Mouse (Mus musculus): Measurements from ENCODE around the gene Epx. TPM values are rescaled to one million over a fixed set of nuclear protein-coding genes. Genes with fewer than 3 reads are reported as not detected.

Gene Epx
- polyA plus RNA-seq (2015; fragmentation: Nextera tagmentation; extraction: Ambion mirVana): 0.10 and 0.12 TPM in 2 replicates

GRCm38 (mm10) chr11:87875436-87875835 is at the start of gene Epx:
Gene Epx, minus strand, starts transcription at chr11:87875536.
- Histone ChIP-seq H3K36me3 (ENCODE audit: control insufficient read depth, insufficient read depth, low read length) (no peaks in the 10 kb centered on the region), H3K4me3 (ENCODE audit: low read depth, low read length) (no peak within 1 kb of the TSS), H3K4me2 (replicated peaks; ENCODE audit: low read depth) (no peak within 1 kb of the TSS), H3K4me1 (replicated peaks; ENCODE audit: control insufficient read depth, insufficient read depth) (no peaks in the 10 kb centered on the region), H3K9ac (ENCODE audit: low read length) (no peak within 1 kb of the TSS), H3K27ac (replicated peaks) (no peak within 1 kb of the TSS), H3K27me3 (ENCODE audit: control insufficient read depth, insufficient read depth, low read length) (no peaks in the 10 kb centered on the region), H3K9me3 (ENCODE audit: control insufficient read depth, low read length) (no peaks in the 10 kb centered on the region)
- no peak for TF ChIP-seq EP300 (optimal IDR thresholded peaks at IDR 0.05)
- TF ChIP-seq CTCF (IDR thresholded peaks at IDR 0.05; ENCODE audit: low read depth): no peak
- DNase-seq (ENCODE audit: low spot score) (no peak), ATAC-seq (ENCODE audit: low FRiP score, low TSS enrichment) (no peak)
- WGBS: 73% methylated on average over 6 of the region's 6 CpGs

DNA sequence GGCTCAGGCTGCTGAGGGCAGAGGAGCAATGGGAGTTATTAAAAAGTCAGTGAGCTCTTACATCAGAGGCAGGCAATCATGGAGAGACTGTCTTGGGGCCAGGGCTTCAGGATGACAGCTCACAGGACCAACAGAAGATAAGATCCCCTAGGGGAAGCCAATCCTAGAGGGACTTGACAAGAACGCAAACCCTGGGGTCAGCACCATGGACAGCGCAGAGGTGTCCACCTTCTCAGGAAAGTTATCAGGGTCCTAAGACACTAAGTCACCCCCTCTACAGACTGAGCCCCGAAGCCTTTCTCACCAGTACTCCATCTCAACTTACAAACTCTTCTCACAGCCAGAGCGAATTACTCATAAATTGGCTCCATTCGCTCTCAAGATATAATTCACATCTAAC is 45.6 kb upstream of the Epx start, which contains the start of gene Olfr464:
TSS of gene Olfr464 (minus strand) at position 2 of the 400 bp plus-strand sequence.
- Histone ChIP-seq H3K4me3 (ENCODE audit: low read depth, low read length) (no peak within 1 kb of the TSS), H3K9ac (ENCODE audit: low read length) (no peak within 1 kb of the TSS), H3K9me3 (ENCODE audit: control insufficient read depth, low read length) (no peaks in the 10 kb centered on the region), H3K4me2 (replicated peaks; ENCODE audit: low read depth) (no peak within 1 kb of the TSS), H3K36me3 (ENCODE audit: control insufficient read depth, insufficient read depth, low read length) (no peaks in the 10 kb centered on the region), H3K4me1 (replicated peaks; ENCODE audit: control insufficient read depth, insufficient read depth) (no peaks in the 10 kb centered on the region), H3K27ac (replicated peaks) (no peak within 1 kb of the TSS), H3K27me3 (ENCODE audit: control insufficient read depth, insufficient read depth, low read length) (no peaks in the 10 kb centered on the region)
- DNase-seq (ENCODE audit: low spot score) (peak; percentile 34), ATAC-seq (ENCODE audit: low FRiP score, low TSS enrichment) (no peak)
- TF ChIP-seq CTCF (IDR thresholded peaks at IDR 0.05; ENCODE audit: low read depth) (no peak), EP300 (optimal IDR thresholded peaks at IDR 0.05) (no peak)
- 28% methylated on average over 5 of the region's 5 CpGs for WGBS

- no peak overlapping the region for H3K4me2 ChIP-seq (replicated peaks; ENCODE audit: low read depth)
- no peak for DNase-seq (ENCODE audit: low spot score)
- 63% methylated on average over 2 of the region's 2 CpGs for WGBS
- no peaks in the 10 kb centered on the region for H3K9me3 ChIP-seq (ENCODE audit: control insufficient read depth, low read length)
- ATAC-seq (ENCODE audit: low FRiP score, low TSS enrichment): no peak
- TF ChIP-seq EP300 (optimal IDR thresholded peaks at IDR 0.05): no peak
- TF ChIP-seq CTCF (IDR thresholded peaks at IDR 0.05; ENCODE audit: low read depth): no peak
- H3K27ac ChIP-seq (replicated peaks): no peak overlapping the region
- H3K27me3 ChIP-seq (ENCODE audit: control insufficient read depth, insufficient read depth, low read length): no peaks in the 10 kb centered on the region
- no peaks in the 10 kb centered on the region for H3K4me1 ChIP-seq (replicated peaks; ENCODE audit: control insufficient read depth, insufficient read depth)
- H3K9ac ChIP-seq (ENCODE audit: low read length): no peak overlapping the region
- H3K4me3 ChIP-seq (ENCODE audit: low read depth, low read length): no peak overlapping the region
- H3K36me3 ChIP-seq (ENCODE audit: control insufficient read depth, insufficient read depth, low read length): no peaks in the 10 kb centered on the region
Measured at GRCm38 (mm10) chr11:87920301-87920700, 45.0 kb upstream of the Epx start.

- Histone ChIP-seq H3K9me3 (ENCODE audit: control insufficient read depth, low read length) (no peaks in the 10 kb centered on the region), H3K4me1 (replicated peaks; ENCODE audit: control insufficient read depth, insufficient read depth) (no peaks in the 10 kb centered on the region), H3K36me3 (ENCODE audit: control insufficient read depth, insufficient read depth, low read length) (no peaks in the 10 kb centered on the region), H3K27ac (replicated peaks) (no peak overlapping the region), H3K27me3 (ENCODE audit: control insufficient read depth, insufficient read depth, low read length) (no peaks in the 10 kb centered on the region), H3K4me3 (ENCODE audit: low read depth, low read length) (no peak overlapping the region), H3K4me2 (replicated peaks; ENCODE audit: low read depth) (no peak overlapping the region), H3K9ac (ENCODE audit: low read length) (no peak overlapping the region)
- ATAC-seq (ENCODE audit: low FRiP score, low TSS enrichment): no peak
- WGBS: 86% methylated on average over 1 of the region's 1 CpGs
- TF ChIP-seq CTCF (IDR thresholded peaks at IDR 0.05; ENCODE audit: low read depth) (no peak), EP300 (optimal IDR thresholded peaks at IDR 0.05) (no peak)
- no peak for DNase-seq (ENCODE audit: low spot score)
Measured at GRCm38 (mm10) chr11:87916005-87916404, 40.7 kb upstream of the Epx start.

- ATAC-seq (ENCODE audit: low FRiP score, low TSS enrichment) (no peak), DNase-seq (ENCODE audit: low spot score) (no peak)
- H3K9ac ChIP-seq (ENCODE audit: low read length): no peak overlapping the region
- H3K4me3 ChIP-seq (ENCODE audit: low read depth, low read length): no peak overlapping the region
- no peaks in the 10 kb centered on the region for H3K9me3 ChIP-seq (ENCODE audit: control insufficient read depth, low read length)
- TF ChIP-seq CTCF (IDR thresholded peaks at IDR 0.05; ENCODE audit: low read depth): no peak
- no peak for TF ChIP-seq EP300 (optimal IDR thresholded peaks at IDR 0.05)
- H3K4me1 ChIP-seq (replicated peaks; ENCODE audit: control insufficient read depth, insufficient read depth): no peaks in the 10 kb centered on the region
- 80% methylated on average over 3 of the region's 3 CpGs for WGBS
- no peaks in the 10 kb centered on the region for H3K27me3 ChIP-seq (ENCODE audit: control insufficient read depth, insufficient read depth, low read length)
- no peak overlapping the region for H3K27ac ChIP-seq (replicated peaks)
- no peak overlapping the region for H3K4me2 ChIP-seq (replicated peaks; ENCODE audit: low read depth)
- H3K36me3 ChIP-seq (ENCODE audit: control insufficient read depth, insufficient read depth, low read length): no peaks in the 10 kb centered on the region
Measured at GRCm38 (mm10) chr11:87904331-87904730, 29.0 kb upstream of the Epx start.

- H3K9me3 ChIP-seq (ENCODE audit: control insufficient read depth, low read length): no peaks in the 10 kb centered on the region
- H3K27me3 ChIP-seq (ENCODE audit: control insufficient read depth, insufficient read depth, low read length): no peaks in the 10 kb centered on the region
- H3K4me1 ChIP-seq (replicated peaks; ENCODE audit: control insufficient read depth, insufficient read depth): no peaks in the 10 kb centered on the region
- TF ChIP-seq EP300 (optimal IDR thresholded peaks at IDR 0.05): no peak
- no peak within 1 kb of the TSS for H3K27ac ChIP-seq (replicated peaks)
- ATAC-seq (ENCODE audit: low FRiP score, low TSS enrichment) (no peak), DNase-seq (ENCODE audit: low spot score) (no peak)
- no peak within 1 kb of the TSS for H3K4me3 ChIP-seq (ENCODE audit: low read depth, low read length)
- H3K36me3 ChIP-seq (ENCODE audit: control insufficient read depth, insufficient read depth, low read length): no peaks in the 10 kb centered on the region
- H3K9ac ChIP-seq (ENCODE audit: low read length): no peak within 1 kb of the TSS
- no peak within 1 kb of the TSS for H3K4me2 ChIP-seq (replicated peaks; ENCODE audit: low read depth)
Measured at GRCm38 (mm10) chr11:87897287-87897686, 22.0 kb upstream of the Epx start, which contains the start of gene Olfr463. Gene Olfr463, minus strand, starts transcription at chr11:87897387.

All from stomach, postnatal 0 days (tissue).